Mouse (Mus musculus): ENCODE data around the gene Olfr1062. TPM values are rescaled to one million over a fixed set of nuclear protein-coding genes. Genes with fewer than 3 reads are reported as not detected.
"Not testable (repeated sequence)": the region's sequence is repeated elsewhere in the genome, so short reads cannot be mapped to it uniquely, and the experiment has no call there.

Olfr1062 gene
- not detected in 2 replicates for polyA plus RNA-seq (2014; fragmentation: Nextera tagmentation; extraction: Ambion mirVana)

DNA sequence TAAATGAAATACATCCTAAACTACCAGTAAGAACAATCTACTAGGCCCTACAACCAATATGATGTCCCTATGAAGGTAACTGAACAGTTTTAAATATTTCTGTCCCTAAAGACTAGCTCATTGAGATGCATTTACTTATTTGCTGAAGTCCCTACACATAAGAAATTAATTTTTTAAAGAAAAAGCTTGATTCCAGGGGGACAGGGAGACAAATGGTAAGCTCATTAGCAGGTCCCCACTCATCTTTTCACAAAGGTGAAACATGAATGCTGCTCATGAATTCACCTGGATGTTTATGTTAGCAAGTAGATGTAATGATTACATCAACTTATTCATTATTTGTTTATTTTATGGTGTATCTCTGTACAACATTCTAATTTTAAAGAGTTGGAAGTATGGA is at the start of gene Olfr1062:
Olfr1062 (minus strand) TSS at position 101 of the 400 bp plus-strand sequence.
- H3K9me3 ChIP-seq (ENCODE audit: control insufficient read depth, low read length); H3K9ac ChIP-seq (ENCODE audit: low read length); ATAC-seq (ENCODE audit: insufficient number of reproducible peaks, low FRiP score, low TSS enrichment, low read depth); H3K4me1 ChIP-seq (ENCODE audit: control insufficient read depth, insufficient read depth, low read length); H3K4me2 ChIP-seq (ENCODE audit: low read depth, severe bottlenecking); H3K4me3 ChIP-seq (ENCODE audit: low read depth, low read length); H3K36me3 ChIP-seq (ENCODE audit: control insufficient read depth, insufficient read depth, low read length); H3K27ac ChIP-seq (replicated peaks; ENCODE audit: low read depth, low read length); DNase-seq (ENCODE audit: low spot score); H3K27me3 ChIP-seq (ENCODE audit: control insufficient read depth, insufficient read depth, low read length): not testable (repeated sequence)

DNA sequence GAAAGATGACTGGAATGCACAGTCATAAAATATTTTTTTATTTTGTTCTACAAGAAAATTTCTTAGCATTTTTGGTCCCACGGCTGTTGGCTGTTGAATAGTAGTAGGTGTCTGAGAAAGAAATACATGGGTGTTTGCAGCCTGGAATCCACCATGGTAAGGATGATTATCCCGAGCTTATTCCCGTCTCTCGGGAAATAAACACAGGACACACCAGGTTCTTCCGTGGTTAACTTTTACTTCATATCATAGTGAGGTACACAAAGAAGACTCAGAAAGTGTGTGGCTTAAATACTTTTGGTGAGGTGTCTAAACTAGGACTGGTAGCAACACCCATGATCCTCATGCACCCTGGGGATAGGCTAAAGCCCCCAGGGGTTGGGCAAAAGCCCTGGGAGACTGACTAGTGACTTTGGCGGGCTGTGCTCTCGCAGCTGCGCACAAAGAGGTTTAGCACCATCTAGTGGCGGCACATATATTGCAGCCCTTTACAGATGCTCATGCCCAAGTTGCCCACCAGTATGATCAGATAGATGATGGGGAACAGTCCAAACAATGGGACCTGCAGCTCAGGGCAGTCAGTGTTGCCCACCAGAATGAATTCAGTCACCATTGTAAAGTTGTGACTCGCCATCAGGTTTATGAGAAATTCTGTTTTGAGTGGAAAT is 38.0 kb upstream of the Olfr1062 start:
- WGBS = 42% methylated on average over 10 of the region's 10 CpGs
- ATAC-seq (ENCODE audit: insufficient number of reproducible peaks, low FRiP score, low TSS enrichment, low read depth) = 0 out of 2 replicates have a peak, but pooled peaks have one; percentile 54
- Histone ChIP-seq H3K9me3 (ENCODE audit: control insufficient read depth, low read length) (no peaks in the 10 kb centered on the region), H3K27ac (replicated peaks; ENCODE audit: low read depth, low read length) (no peak overlapping the region), H3K9ac (ENCODE audit: low read length) (no peak overlapping the region), H3K4me3 (ENCODE audit: low read depth, low read length) (no peak overlapping the region), H3K4me1 (ENCODE audit: control insufficient read depth, insufficient read depth, low read length) (no peaks in the 10 kb centered on the region), H3K4me2 (ENCODE audit: low read depth, severe bottlenecking) (no peak overlapping the region), H3K36me3 (ENCODE audit: control insufficient read depth, insufficient read depth, low read length) (no peaks in the 10 kb centered on the region), H3K27me3 (ENCODE audit: control insufficient read depth, insufficient read depth, low read length) (no peaks in the 10 kb centered on the region)
- DNase-seq (ENCODE audit: low spot score) = peak; percentile 70

DNA sequence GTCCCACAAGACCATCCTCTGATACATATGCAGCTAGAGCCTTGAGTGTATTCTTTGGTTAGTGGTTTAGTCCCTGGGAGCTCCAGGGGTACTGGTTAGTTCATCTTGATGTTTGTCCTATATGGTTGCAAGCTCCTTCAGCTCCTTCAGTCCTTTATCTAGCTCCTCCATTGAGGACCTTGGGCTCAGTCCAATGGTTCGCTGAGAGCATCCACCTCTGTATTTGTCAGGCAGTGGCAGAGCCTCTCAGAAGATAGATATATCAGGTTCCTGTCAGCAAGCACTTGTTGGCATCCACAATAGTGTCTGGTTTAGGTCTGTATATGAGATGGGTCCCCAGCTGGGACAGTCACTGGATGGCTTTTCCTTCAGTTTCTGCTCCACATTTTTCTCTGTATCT is 33.9 kb upstream of the Olfr1062 start:
- no peak for DNase-seq (ENCODE audit: low spot score)
- H3K9me3 ChIP-seq (ENCODE audit: control insufficient read depth, low read length) = no peaks in the 10 kb centered on the region
- no peak for ATAC-seq (ENCODE audit: insufficient number of reproducible peaks, low FRiP score, low TSS enrichment, low read depth)
- H3K4me2 ChIP-seq (ENCODE audit: low read depth, severe bottlenecking) = no peak overlapping the region
- H3K36me3 ChIP-seq (ENCODE audit: control insufficient read depth, insufficient read depth, low read length) = no peaks in the 10 kb centered on the region
- no peak overlapping the region for H3K4me3 ChIP-seq (ENCODE audit: low read depth, low read length)
- 95% methylated on average over 1 of the region's 1 CpGs for WGBS
- no peak overlapping the region for H3K9ac ChIP-seq (ENCODE audit: low read length)
- H3K4me1 ChIP-seq (ENCODE audit: control insufficient read depth, insufficient read depth, low read length) = no peaks in the 10 kb centered on the region
- H3K27ac ChIP-seq (replicated peaks; ENCODE audit: low read depth, low read length) = no peak overlapping the region
- no peaks in the 10 kb centered on the region for H3K27me3 ChIP-seq (ENCODE audit: control insufficient read depth, insufficient read depth, low read length)

DNA sequence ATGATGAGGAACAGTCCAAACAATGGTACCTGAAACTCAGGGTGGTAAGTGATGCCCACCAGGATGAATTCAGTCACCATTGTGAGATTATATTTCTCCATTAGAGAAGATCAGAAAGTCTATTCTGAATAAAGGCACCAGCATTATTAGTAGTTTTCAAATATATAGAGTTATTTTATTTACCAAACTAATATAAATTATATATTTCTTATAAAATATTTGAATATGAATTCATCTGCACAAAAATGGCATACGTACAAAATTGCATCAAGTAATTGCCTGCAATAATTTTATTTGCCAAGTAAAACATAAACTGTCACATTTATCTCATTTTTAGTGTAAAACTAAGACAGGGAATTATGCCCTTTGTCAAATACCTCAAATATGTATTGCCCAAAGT is 29.6 kb upstream of the Olfr1062 start, which contains the start of gene Olfr1066:
Olfr1066 (minus strand) TSS at position 101 of the 400 bp plus-strand sequence.
- H3K27me3 ChIP-seq (ENCODE audit: control insufficient read depth, insufficient read depth, low read length) = no peaks in the 10 kb centered on the region
- no peak within 1 kb of the TSS for H3K4me3 ChIP-seq (ENCODE audit: low read depth, low read length)
- no peaks in the 10 kb centered on the region for H3K4me1 ChIP-seq (ENCODE audit: control insufficient read depth, insufficient read depth, low read length)
- no peak within 1 kb of the TSS for H3K27ac ChIP-seq (replicated peaks; ENCODE audit: low read depth, low read length)
- ATAC-seq (ENCODE audit: insufficient number of reproducible peaks, low FRiP score, low TSS enrichment, low read depth) = no peak
- H3K9ac ChIP-seq (ENCODE audit: low read length) = no peak within 1 kb of the TSS
- H3K36me3 ChIP-seq (ENCODE audit: control insufficient read depth, insufficient read depth, low read length) = no peaks in the 10 kb centered on the region
- DNase-seq (ENCODE audit: low spot score) = no peak
- H3K9me3 ChIP-seq (ENCODE audit: control insufficient read depth, low read length) = no peaks in the 10 kb centered on the region
- H3K4me2 ChIP-seq (ENCODE audit: low read depth, severe bottlenecking) = no peak within 1 kb of the TSS
- 86% methylated on average over 1 of the region's 1 CpGs for WGBS

DNA sequence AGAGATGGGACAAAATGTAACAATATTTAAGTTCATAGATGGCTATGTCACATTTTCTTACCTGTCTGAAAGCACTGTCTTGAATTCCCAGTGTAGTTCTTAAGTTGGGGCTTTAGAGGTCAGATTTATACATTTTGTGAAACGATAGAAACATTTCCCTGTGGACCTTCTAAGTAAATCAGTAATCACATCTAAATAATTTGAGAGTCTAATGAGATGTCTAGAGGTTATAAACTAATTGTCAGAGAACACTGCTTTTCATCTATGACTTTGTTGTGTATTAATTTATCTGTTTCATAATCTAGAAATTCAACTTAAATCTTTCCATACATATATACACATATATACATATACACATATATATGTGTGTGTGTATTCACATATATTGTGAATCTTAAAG is 23.9 kb upstream of the Olfr1062 start, which contains the start of gene Olfr1065:
Olfr1065 (minus strand) TSS at position 101 of the 400 bp plus-strand sequence.
- H3K9me3 ChIP-seq (ENCODE audit: control insufficient read depth, low read length); H3K36me3 ChIP-seq (ENCODE audit: control insufficient read depth, insufficient read depth, low read length); H3K27me3 ChIP-seq (ENCODE audit: control insufficient read depth, insufficient read depth, low read length); ATAC-seq (ENCODE audit: insufficient number of reproducible peaks, low FRiP score, low TSS enrichment, low read depth); H3K4me1 ChIP-seq (ENCODE audit: control insufficient read depth, insufficient read depth, low read length); H3K27ac ChIP-seq (replicated peaks; ENCODE audit: low read depth, low read length); H3K4me3 ChIP-seq (ENCODE audit: low read depth, low read length); H3K9ac ChIP-seq (ENCODE audit: low read length); DNase-seq (ENCODE audit: low spot score); H3K4me2 ChIP-seq (ENCODE audit: low read depth, severe bottlenecking): not testable (repeated sequence)
- WGBS = no CpG with 5 or more reads among the region's 1 CpGs

DNA sequence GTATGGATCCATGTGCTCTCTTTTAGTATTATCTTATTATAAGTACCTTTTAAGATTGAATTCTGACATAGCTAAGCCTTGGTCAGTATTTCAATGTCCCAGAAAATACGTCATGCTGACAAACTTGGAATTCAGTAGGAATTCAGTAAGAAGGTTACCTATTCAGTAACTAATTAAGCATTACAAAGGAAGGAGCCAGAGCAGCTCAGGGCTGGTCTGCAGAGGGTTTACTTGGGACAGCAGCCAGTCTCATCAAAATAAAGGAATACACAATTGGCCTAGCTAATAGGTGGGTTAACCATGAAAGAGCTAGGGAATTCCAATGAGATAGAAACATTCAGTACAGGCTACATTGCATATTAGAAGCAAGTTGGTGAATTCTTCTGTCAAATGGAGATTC is 15.6 kb upstream of the Olfr1062 start:
- WGBS = 85% methylated on average over 1 of the region's 1 CpGs
- not testable (repeated sequence) for H3K9me3 ChIP-seq (ENCODE audit: control insufficient read depth, low read length); H3K4me3 ChIP-seq (ENCODE audit: low read depth, low read length)

DNA sequence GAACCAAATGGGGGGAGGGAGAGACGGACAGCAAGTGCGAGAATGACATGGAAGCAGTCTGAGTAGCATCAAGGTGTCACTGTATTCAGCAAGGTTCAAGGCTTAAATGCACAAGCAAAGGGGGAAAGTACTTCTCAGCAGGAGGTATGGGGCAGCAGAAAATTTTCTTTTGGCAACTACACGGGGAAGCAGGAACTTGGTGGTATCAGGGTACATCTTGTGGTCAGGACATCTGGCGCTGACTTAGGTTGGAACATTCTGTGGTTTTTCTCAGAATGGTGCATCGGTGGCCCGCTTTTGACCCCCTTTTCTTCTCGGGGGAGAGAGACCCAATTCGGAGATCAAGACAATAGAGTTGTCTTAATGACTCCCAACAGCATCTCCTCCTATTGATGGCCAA is 2.0 kb upstream of the Olfr1062 start:
- WGBS = 89% methylated on average over 8 of the region's 8 CpGs
- not testable (repeated sequence) for H3K36me3 ChIP-seq (ENCODE audit: control insufficient read depth, insufficient read depth, low read length); H3K4me3 ChIP-seq (ENCODE audit: low read depth, low read length); H3K27ac ChIP-seq (replicated peaks; ENCODE audit: low read depth, low read length); H3K9me3 ChIP-seq (ENCODE audit: control insufficient read depth, low read length); H3K4me2 ChIP-seq (ENCODE audit: low read depth, severe bottlenecking); H3K27me3 ChIP-seq (ENCODE audit: control insufficient read depth, insufficient read depth, low read length); H3K4me1 ChIP-seq (ENCODE audit: control insufficient read depth, insufficient read depth, low read length); DNase-seq (ENCODE audit: low spot score); H3K9ac ChIP-seq (ENCODE audit: low read length); ATAC-seq (ENCODE audit: insufficient number of reproducible peaks, low FRiP score, low TSS enrichment, low read depth)

More for the DNA sequence above, 15.6 kb upstream of the Olfr1062 start:
- H3K9ac ChIP-seq (ENCODE audit: low read length); H3K4me2 ChIP-seq (ENCODE audit: low read depth, severe bottlenecking); DNase-seq (ENCODE audit: low spot score); ATAC-seq (ENCODE audit: insufficient number of reproducible peaks, low FRiP score, low TSS enrichment, low read depth); H3K27ac ChIP-seq (replicated peaks; ENCODE audit: low read depth, low read length); H3K27me3 ChIP-seq (ENCODE audit: control insufficient read depth, insufficient read depth, low read length); H3K4me1 ChIP-seq (ENCODE audit: control insufficient read depth, insufficient read depth, low read length); H3K36me3 ChIP-seq (ENCODE audit: control insufficient read depth, insufficient read depth, low read length): not testable (repeated sequence)

DNA sequence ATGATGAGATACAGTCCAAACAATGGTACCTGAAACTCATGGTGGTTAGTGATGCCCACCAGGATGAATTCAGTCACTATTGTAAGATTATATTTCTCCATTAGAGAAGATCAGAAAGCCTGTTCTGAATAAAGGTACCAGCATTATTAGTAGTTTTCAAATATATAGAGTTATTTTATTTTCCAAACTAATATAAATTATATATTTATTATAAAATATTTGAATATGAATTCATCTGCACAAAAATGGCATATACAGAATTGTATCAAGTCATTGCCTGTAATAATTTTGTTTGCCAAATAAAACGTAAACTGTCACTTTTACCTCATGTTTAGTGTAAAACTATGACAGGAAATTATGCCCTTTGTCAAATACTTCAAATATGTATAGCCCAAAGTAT is 12.6 kb downstream of the Olfr1062 start, which contains the start of gene Olfr1061:
Olfr1061 (minus strand) TSS at position 101 of the 400 bp plus-strand sequence.
- no peak for DNase-seq (ENCODE audit: low spot score)
- H3K4me2 ChIP-seq (ENCODE audit: low read depth, severe bottlenecking) = no peak within 1 kb of the TSS
- no peak for ATAC-seq (ENCODE audit: insufficient number of reproducible peaks, low FRiP score, low TSS enrichment, low read depth)
- WGBS = 83% methylated on average over 1 of the region's 1 CpGs
- no peaks in the 10 kb centered on the region for H3K36me3 ChIP-seq (ENCODE audit: control insufficient read depth, insufficient read depth, low read length)
- H3K27ac ChIP-seq (replicated peaks; ENCODE audit: low read depth, low read length) = no peak within 1 kb of the TSS
- H3K9ac ChIP-seq (ENCODE audit: low read length) = no peak within 1 kb of the TSS
- H3K9me3 ChIP-seq (ENCODE audit: control insufficient read depth, low read length) = no peaks in the 10 kb centered on the region
- H3K4me1 ChIP-seq (ENCODE audit: control insufficient read depth, insufficient read depth, low read length) = no peaks in the 10 kb centered on the region
- H3K27me3 ChIP-seq (ENCODE audit: control insufficient read depth, insufficient read depth, low read length) = no peaks in the 10 kb centered on the region
- no peak within 1 kb of the TSS for H3K4me3 ChIP-seq (ENCODE audit: low read depth, low read length)
